Mouse (Mus musculus) cerebellum, adult 9-10 months (tissue): ENCODE results near the gene Disp3.

Experiments
- DNase-seq: peaks from one replicate; pipeline ENCODE4 v3.0.0; 2022

The Disp3 gene

DNA sequence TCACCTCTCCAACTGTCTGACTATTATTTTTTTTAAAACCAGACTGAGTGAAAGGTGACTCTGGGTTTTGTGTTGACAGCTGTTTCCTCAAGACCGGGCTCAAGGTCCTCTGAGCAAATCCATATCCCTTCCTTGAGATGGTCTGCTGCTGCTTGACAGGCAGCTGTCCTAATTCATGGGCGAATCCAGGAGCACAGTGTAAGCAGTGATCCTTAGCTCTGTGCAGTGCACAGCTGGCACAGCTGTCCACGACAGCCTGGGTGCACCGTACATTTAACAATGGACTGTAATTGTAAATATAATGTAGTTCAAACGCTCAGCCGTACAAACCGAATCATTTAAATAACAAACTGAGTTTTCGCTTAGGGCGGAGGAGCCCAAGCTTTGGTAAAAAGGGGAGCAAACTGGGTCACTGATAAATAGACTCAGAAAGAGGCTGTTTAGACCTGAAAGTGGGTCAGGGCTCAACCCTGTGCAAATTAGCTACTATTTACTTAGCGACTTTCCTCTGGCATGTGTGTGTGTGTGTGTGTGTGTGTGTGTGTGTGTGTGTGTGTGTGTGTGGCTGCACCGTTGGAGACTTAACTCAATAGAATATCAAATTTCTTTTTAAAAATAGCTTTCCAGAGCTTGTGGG, 72.4 kb downstream of the Disp3 start:
- no peak for DNase-seq

DNA sequence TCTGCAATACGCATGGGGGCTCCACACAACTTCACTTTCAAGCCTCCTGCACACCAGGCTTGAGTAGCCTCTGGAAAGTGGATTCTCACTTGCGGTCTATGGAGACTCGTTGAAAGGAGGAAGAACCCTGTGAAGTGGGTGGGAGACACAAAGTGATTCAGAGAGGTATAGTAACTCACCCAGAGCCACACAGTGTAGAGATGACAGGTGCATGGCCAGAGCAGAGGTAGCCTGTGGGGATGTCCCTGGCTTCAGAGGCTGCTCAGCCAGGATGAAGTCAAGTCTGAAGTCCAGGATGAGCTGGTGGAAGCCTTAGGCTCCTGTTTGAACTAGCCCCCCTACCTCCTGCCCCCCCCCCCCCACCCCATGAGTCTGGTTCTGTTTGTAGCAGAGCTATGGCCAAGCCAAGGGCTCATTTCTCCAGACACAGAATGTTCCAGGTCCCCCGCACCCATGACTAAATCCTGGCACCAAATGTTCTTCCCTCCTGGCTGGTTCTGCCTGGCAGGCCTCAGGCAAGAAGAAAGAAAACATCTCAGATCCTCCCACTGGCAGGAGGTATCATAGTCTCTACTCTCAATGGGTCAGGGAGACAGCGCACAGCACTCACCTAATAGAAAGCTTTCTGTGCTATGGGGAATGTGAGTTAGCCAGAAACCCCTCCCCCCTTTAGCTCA, 73.2 kb downstream of the Disp3 start:
- peak; percentile 18 for DNase-seq

DNA sequence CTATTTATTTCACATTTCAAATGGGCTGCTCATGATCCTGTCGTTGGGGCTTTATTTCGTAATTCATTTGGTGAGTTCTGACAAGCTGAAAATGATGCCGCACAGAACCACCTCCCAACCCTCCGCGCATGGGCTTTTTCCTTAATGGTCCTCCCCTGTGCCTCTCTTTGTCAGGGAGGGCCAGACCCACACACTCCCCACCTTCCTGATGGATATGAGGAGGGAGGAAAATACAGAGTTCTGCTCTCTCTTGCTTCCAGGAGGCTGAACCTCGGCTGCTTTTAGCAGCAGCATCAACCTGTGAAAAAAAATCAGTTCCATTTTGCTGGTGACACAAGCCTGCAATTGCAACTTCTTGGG, 82.9 kb downstream of the Disp3 start:
- DNase-seq, result no peak

DNA sequence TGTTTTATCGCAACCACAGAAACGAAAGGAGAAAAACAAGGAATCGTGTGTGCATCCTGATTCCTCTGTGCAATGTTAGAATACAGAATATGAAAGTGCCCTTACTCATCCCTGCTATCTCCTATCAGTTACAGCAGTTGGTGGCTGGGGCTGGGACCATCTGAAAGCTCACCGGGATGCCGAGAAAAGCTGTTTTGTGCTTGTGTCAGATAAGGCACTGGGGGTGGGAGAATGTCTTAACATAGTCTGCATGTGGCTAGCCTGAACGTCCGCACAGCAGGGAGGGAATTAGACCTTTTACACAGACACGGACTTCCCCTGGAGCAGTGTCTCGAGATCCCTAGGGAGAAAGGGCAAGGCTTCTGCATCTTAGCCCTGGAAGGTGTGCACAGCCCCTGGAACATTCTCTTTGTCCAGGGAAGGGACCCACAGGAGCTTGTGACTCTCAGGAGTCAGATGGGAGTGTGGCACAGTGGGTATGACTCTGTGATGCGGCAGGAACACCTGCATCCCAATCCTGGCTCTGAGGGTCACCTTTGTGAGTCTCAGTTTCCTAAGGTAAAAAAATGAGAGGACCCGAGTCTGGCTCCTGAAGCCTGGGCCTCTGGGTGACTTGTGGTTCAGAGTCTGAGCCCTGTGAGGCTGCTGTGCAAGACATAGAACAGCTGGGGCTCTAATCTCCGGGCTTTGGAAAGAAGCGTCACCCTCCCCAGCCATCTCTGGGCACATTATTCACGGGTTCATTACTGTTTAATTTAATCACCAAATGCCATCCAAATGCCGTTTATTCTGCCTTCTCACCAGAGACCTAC, 83.5 kb downstream of the Disp3 start:
- no peak for DNase-seq

DNA sequence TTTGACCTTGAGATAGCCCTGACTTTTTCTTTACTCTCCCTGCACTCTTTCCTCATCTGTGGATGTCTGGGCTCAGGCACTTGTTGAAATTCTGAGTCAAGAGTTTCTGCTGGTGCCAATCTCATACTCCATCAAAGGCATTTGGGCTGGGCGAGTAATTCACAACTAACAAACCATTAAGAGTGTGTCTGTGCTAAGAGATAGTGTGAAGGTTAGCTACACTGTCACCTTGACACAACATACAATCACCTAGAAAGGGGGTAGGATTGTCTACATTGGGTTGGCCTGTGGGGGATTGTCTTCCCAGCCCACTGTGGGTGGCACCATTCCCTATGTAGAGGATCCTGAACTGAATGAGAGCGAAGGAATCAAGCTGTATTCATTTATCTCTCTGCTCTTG, 84.2 kb downstream of the Disp3 start:
- DNase-seq, result no peak

DNA sequence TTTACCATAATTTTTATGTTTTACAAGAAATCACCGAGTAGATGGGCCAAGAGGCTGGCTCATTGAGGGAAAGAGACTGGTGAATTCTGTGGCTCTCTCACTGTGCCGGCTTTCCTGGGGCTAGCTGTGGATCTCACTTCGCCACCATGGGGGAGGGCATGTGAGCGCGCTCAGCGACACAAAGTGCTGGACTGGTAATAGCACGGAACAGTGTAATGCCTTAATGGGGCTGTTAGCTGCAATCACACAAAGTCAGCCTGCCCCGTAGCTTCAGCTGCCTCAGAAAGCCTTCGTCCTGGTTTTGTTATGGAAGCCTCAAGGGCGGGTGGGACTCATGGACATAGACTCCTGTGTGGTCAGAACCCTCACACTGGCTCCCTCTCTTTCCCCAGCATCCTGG, 89.0 kb downstream of the Disp3 start:
- no peak for DNase-seq

DNA sequence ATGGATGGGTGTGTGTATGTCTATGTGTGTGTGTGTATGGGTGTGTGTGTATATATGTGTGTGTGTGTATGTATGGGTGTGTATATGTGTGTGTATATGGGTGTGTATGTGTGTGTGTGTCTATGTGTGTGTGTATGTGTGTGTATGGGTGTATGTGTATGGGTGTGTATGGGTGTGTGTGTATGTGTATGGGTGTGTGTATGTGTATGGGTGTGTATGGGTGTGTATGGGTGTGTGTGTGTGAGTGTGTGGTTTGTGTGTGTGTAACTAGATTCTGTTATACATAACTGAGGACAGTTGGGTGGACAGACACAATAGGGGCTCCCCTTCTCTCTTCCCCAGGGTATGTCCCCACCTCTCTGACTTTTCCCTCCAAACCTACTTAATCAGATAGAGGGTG, 93.4 kb downstream of the Disp3 start:
- no peak for DNase-seq

DNA sequence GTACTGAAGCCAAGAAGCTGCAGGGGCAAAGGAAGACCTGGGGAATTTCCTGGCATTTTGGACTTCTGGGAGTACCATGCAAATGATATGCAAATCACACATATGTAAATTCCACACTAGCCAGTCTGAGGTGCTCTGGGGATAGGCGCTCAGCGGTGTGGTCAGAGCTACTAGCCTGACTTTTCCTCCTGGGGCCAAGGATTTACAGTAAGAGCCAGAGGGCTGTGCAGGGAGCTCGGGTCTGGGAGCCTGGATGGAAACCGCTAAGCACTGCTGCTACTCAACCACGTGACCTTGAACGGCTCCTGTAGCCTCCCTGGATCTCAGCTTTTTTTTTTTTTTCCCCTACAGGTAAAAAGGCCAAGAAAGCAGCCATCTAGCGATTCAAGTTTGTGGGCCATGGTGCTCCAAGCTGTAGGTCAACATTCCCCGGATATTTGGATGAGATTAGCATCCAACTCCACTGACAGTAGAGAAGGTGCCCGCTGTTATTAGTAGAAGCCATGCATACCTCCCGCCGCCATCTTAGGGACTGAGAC, 95.0 kb downstream of the Disp3 start:
- no peak for DNase-seq
